Mouse (Mus musculus) neural tube, embryonic 12.5 days (tissue): Measurements from ENCODE around the gene Cfap57. TPM values are rescaled to one million over a fixed set of nuclear protein-coding genes. Genes with fewer than 3 reads are reported as not detected.
"Not testable (repeated sequence)": the region's sequence is repeated elsewhere in the genome, so short reads cannot be mapped to it uniquely, and the experiment has no call there.

ENCODE experiments used
- ATAC-seq: fragments of 200-750 bp; cut with Nextera tagmentation; 2 replicates; pipeline ENCODE4 v1.8.0; 2017; ENCODE audit warnings: low read depth, mild to moderate bottlenecking, moderate TSS enrichment, moderate library complexity; ENCODE audit not compliant: low FRiP score
- H3K27ac ChIP-seq: fragments of 300-500 bp; sonication (generic); 2 replicates; pipeline ENCODE4 v1.5.1; 2016
- H3K27me3 ChIP-seq: fragments of 300-500 bp; sonication (generic); replicated peaks from 2 replicates; pipeline ENCODE4 v1.6.1; 2016; ENCODE audit warnings: mild to moderate bottlenecking
- H3K36me3 ChIP-seq: fragments of 300-500 bp; sonication (generic); 2 replicates; pipeline ENCODE4 v1.6.1; 2016; ENCODE audit warnings: mild to moderate bottlenecking
- H3K4me1 ChIP-seq: fragments of 300-500 bp; sonication (generic); 2 replicates; pipeline ENCODE4 v1.6.1; 2016
- H3K4me2 ChIP-seq: fragments of 300-500 bp; sonication (generic); replicated peaks from 2 replicates; pipeline ENCODE4 v1.6.1; 2016; ENCODE audit warnings: mild to moderate bottlenecking
- H3K4me3 ChIP-seq: fragments of 300-500 bp; sonication (generic); 2 replicates; pipeline ENCODE4 v1.5.1; 2016
- H3K9ac ChIP-seq: fragments of 300-500 bp; sonication (generic); 2 replicates; pipeline ENCODE4 v1.6.1; 2016; ENCODE audit warnings: mild to moderate bottlenecking
- H3K9me3 ChIP-seq: fragments of 300-500 bp; sonication (generic); 2 replicates; pipeline ENCODE4 v1.6.1; 2016; ENCODE audit warnings: mild to moderate bottlenecking
- WGBS: fragments of 180-500 bp; shearing (Covaris S2); methylation state at CpG from one replicate; pipeline ENCODE4 v1.1.7; 2016; 5-methylcytosine and 5-hydroxymethylcytosine counted together
- polyA plus RNA-seq: library from polyadenylated mRNA; unstranded; fragments of >200 nt; fragmentation: Nextera tagmentation; extraction: Ambion mirVana; gene quantifications from 2 replicates; pipeline ENCODE4 v1.2.1, GENCODE M21; 2016

The Cfap57 gene
- polyA plus RNA-seq, 1 experiment from 2014 or later = 1.2 TPM

DNA sequence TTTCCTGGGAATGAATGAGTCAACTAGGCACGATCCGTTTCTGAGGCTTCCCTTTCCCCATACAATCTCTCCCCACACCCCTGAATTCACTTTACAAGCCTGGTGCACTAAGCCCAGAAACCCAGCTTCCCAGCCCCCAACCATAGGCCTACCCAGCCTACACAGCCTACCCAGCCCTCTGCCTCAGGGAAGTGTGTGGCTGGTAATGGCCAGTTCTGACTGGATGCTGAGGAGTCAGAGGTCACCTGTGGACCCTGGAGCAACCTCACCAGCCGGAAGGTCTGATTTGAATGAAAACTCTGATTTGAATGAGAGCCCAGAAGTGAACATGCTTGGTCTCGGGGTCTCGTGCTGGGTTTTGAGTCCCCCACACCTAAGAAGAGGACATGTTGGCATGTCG is 92.9 kb downstream of the Cfap57 start:
- no peak overlapping the region for H3K4me3 ChIP-seq
- H3K9me3 ChIP-seq = no peaks in the 10 kb centered on the region
- H3K9ac ChIP-seq = no peak overlapping the region
- no peaks in the 10 kb centered on the region for H3K36me3 ChIP-seq
- H3K4me1 ChIP-seq = no peaks in the 10 kb centered on the region
- no peak overlapping the region for H3K27ac ChIP-seq
- WGBS = 89% methylated on average over 6 of the region's 6 CpGs
- H3K4me2 ChIP-seq = no peak overlapping the region
- ATAC-seq = no peak
- no peaks in the 10 kb centered on the region; the same call in 1 of the 2 replicates for H3K27me3 ChIP-seq

GRCm38 (mm10) chr4:118527335-118527681 is 93.3 kb downstream of the Cfap57 start:
- 49% methylated on average over 5 of the region's 5 CpGs for WGBS
- H3K9ac ChIP-seq = no peak overlapping the region
- H3K9me3 ChIP-seq = no peaks in the 10 kb centered on the region
- no peak overlapping the region for H3K4me2 ChIP-seq
- H3K27ac ChIP-seq = no peak overlapping the region
- H3K27me3 ChIP-seq = no peaks in the 10 kb centered on the region; the same call in 1 of the 2 replicates
- no peak for ATAC-seq
- H3K4me1 ChIP-seq = no peaks in the 10 kb centered on the region
- no peak overlapping the region for H3K4me3 ChIP-seq
- no peaks in the 10 kb centered on the region for H3K36me3 ChIP-seq

DNA sequence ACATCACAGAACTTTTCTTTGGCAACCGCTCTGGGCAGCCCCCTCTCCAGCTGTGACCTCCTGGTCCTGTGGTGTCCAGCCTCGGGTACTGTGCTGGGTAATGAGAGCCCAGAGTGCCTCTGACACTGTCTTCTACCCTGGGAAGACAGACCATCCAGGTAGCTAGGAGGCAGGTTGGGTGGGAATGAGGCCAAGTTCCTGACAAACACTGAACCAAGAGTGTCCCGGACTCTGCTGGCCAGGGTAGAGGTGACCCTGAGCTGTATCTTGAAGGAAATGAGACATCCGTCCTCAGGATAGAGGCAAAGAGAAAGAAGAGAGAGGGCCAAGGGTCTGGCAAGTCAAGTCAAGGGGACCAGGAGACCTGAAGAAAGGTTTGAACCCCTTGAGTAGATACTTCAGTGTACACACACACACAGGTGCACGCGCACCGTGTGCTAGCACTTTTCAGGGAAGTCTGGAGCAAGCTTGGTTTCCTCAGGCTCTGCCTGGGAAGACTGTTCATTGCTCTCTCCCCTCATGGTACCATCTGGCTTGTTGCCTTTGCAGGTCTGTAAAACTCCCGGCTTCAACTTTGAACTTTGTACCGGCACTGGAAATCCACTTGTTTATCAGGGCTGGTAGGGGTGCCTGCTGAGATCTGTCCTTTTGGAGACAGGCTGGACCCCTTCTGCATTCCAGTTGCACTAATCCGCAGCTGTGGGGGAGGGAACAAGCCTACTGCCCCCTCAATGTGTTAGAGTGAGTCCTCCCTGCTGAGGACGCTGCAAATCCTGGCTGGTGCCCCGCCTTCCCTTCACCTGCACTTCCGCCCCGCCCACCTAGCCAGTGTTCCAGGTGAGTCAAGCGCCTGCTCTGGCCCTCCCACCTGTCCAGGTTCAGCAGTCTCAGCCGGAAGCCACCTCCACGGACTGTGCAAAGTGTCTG is 93.9 kb downstream of the Cfap57 start, which contains the start of gene 2610528J11Rik:
2610528J11Rik (plus strand) TSS at position 592 of the 927 bp plus-strand sequence.
- Histone ChIP-seq H3K27me3 (no peaks in the 10 kb centered on the region; the same call in 1 of the 2 replicates), H3K4me1 (no peaks in the 10 kb centered on the region), H3K36me3 (no peaks in the 10 kb centered on the region), H3K4me2 (no peak within 1 kb of the TSS), H3K4me3 (no peak within 1 kb of the TSS), H3K27ac (no peak within 1 kb of the TSS), H3K9ac (no peak within 1 kb of the TSS), H3K9me3 (no peaks in the 10 kb centered on the region)
- ATAC-seq = no peak
- WGBS = 51% methylated on average over 17 of the region's 17 CpGs

DNA sequence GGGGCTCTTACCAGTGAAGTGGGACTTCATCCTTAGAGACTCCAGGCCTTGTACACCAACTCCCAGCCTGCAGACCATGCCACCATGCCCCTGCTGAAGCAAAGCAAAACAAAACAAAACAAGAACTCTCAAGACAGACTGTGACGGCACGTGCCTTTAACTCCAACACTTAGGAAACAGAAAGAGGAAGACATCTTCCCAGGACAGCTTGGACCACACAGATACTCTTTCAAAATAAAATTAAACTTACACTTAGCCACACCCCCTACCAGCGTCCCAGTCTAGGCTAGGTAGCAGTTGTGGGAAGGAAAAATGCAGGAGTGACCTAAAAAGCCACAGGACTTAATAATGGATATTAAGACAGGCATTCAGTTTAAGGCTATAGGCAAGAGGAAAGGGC is 94.8 kb downstream of the Cfap57 start:
- Histone ChIP-seq H3K4me1 (no peaks in the 10 kb centered on the region), H3K27ac (no peak overlapping the region), H3K9ac (no peak overlapping the region), H3K4me2 (no peak overlapping the region), H3K27me3 (no peaks in the 10 kb centered on the region; the same call in 1 of the 2 replicates), H3K9me3 (no peaks in the 10 kb centered on the region), H3K4me3 (no peak overlapping the region), H3K36me3 (no peaks in the 10 kb centered on the region)
- no peak for ATAC-seq
- WGBS = 75% methylated on average over 3 of the region's 3 CpGs

- H3K4me2 ChIP-seq = no peak overlapping the region
- H3K27me3 ChIP-seq = no peaks in the 10 kb centered on the region; the same call in 1 of the 2 replicates
- H3K9me3 ChIP-seq = no peaks in the 10 kb centered on the region
- no peaks in the 10 kb centered on the region for H3K36me3 ChIP-seq
- WGBS = 65% methylated on average over 7 of the region's 7 CpGs
- no peaks in the 10 kb centered on the region for H3K4me1 ChIP-seq
- H3K4me3 ChIP-seq = no peak overlapping the region
- no peak for ATAC-seq
- H3K27ac ChIP-seq = no peak overlapping the region
- no peak overlapping the region for H3K9ac ChIP-seq
These were observed 96.6 kb downstream of the Cfap57 start for GRCm38 (mm10) chr4:118523976-118524375.

GRCm38 (mm10) chr4:118522248-118522647 is 98.3 kb downstream of the Cfap57 start:
- ATAC-seq = no peak
- 83% methylated on average over 7 of the region's 7 CpGs for WGBS
- Histone ChIP-seq H3K9ac (no peak overlapping the region), H3K4me2 (no peak overlapping the region), H3K36me3 (no peaks in the 10 kb centered on the region), H3K4me3 (no peak overlapping the region), H3K27me3 (no peaks in the 10 kb centered on the region), H3K4me1 (peaks cover 5% of the 10 kb centered on the region), H3K27ac (no peak overlapping the region), H3K9me3 (no peaks in the 10 kb centered on the region)

DNA sequence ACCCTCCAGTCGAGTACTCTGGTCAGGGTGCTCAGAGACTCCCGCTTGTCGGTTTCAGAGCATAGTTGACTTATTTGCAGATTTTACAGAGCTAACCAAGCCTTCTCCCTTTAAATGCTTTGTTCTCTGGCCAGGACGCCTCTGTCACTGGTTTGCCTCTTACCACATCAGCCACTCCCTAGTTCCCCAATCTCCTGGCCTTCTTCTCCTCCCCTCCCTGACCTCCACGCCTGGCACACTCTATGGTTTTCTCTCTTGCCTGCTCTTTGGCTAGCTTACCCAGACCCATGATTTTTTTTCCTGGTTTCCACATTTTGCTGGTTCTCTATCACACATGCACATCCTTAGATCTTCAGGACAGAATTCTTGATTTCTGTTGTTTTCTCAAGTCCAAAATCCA is 102.4 kb downstream of the Cfap57 start:
- no peaks in the 10 kb centered on the region for H3K9me3 ChIP-seq
- no peak overlapping the region for H3K4me3 ChIP-seq
- H3K27ac ChIP-seq = no peak overlapping the region
- no peaks in the 10 kb centered on the region for H3K36me3 ChIP-seq
- no peak overlapping the region for H3K9ac ChIP-seq
- no peak overlapping the region for H3K4me2 ChIP-seq
- H3K27me3 ChIP-seq = no peaks in the 10 kb centered on the region
- no peak for ATAC-seq
- WGBS = 66% methylated on average over 5 of the region's 5 CpGs
- peaks cover 15% of the 10 kb centered on the region for H3K4me1 ChIP-seq

DNA sequence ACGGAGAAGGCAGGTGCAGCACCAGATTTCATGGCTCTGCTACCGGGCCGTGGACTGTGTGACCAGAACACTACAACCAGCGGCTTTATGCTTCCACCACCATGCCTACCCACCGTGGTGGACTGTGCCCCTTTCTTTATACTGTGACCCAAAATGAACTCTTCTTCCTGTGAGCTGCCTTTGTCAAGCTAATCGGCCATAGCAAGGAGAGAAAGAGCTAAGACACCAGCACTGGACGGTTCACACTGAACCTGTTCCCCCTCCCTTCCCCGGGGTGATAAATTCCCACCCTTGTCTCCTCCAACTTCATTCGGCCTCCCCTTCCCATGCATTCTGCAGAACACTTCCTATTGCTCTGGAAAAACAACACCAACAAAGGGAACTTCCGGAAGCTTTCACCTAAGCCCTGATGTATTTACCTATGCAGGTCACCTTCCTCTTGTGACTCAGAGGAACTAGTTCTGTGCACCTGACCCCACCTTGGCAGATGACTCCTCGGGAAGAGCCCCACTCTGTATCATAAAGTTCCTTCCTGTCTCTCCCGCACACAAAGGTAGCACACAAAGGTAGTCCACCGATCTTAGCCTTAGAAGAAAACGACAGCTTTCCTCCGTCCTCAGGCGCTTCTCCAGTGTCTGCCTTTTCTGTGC is 103.0 kb downstream of the Cfap57 start:
- ATAC-seq = no peak; the same call in 1 of the 2 replicates
- H3K9ac ChIP-seq = no peak overlapping the region

DNA sequence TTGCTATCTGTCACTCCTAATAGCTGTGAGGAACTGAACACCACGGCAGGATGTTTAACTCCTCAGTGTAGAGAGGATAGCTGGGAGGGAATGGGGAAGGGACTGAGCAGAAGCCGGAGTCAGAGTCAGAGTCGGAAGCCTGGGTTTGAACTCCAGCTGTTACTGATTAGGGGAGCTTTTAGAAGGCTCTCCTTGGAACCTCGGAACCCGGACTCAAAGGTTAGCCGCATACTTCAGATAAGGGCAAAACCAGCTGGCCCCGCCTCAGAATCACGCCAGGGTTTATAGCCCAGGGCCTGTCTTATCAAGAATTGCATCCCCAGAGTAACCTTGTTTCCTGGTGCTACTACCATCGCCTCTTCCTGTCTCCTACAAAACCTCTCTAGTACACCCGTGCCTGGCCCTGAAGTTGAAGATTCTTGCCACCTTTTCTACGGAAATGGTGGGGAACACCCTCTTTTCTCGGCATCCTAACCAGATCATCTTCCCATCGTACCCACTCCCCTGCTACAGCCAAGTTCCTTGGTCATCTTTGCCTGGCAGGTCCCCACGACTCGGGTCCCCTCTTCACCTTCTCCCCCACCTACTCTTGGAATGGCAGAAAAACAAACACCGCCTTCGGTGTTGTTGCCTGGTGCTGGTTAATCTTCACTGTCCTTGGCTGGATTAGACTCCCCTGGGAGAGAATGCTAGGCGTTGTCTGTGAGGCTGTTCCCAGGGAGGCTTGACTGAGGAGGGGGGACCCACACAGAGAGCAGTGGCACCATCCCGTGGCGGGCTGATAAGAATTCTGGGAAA is 103.7 kb downstream of the Cfap57 start:
- no peaks in the 10 kb centered on the region for H3K27me3 ChIP-seq
- peak overlapping the region; percentile 41 for H3K4me2 ChIP-seq
- H3K36me3 ChIP-seq = no peaks in the 10 kb centered on the region
- H3K4me3 ChIP-seq = no peak overlapping the region
- no peaks in the 10 kb centered on the region for H3K9me3 ChIP-seq
- H3K9ac ChIP-seq = no peak overlapping the region
- peak; percentile 50; the same call in 1 of the 2 replicates for ATAC-seq
- H3K27ac ChIP-seq = no peak overlapping the region
- H3K4me1 ChIP-seq = peaks cover 15% of the 10 kb centered on the region
- 30% methylated on average over 20 of the region's 20 CpGs for WGBS

More for the DNA sequence above, 103.0 kb downstream of the Cfap57 start:
- Histone ChIP-seq H3K4me2 (peak overlapping the region; percentile 41), H3K27ac (no peak overlapping the region), H3K27me3 (no peaks in the 10 kb centered on the region), H3K36me3 (no peaks in the 10 kb centered on the region), H3K4me1 (peaks cover 15% of the 10 kb centered on the region), H3K4me3 (no peak overlapping the region), H3K9me3 (no peaks in the 10 kb centered on the region)
- WGBS = 27% methylated on average over 16 of the region's 16 CpGs

- no peak overlapping the region for H3K4me2 ChIP-seq
- H3K4me1 ChIP-seq = peaks cover 4% of the 10 kb centered on the region; the same call in 1 of the 2 replicates
- H3K27me3 ChIP-seq = no peaks in the 10 kb centered on the region
- H3K4me3 ChIP-seq = no peak overlapping the region
- H3K36me3 ChIP-seq = no peaks in the 10 kb centered on the region
- H3K9me3 ChIP-seq = no peaks in the 10 kb centered on the region
- WGBS = 30% methylated on average over 6 of the region's 6 CpGs
- H3K9ac ChIP-seq = no peak overlapping the region
- H3K27ac ChIP-seq = no peak overlapping the region
- ATAC-seq = no peak
These were observed 111.5 kb downstream of the Cfap57 start for GRCm38 (mm10) chr4:118509050-118509449.

DNA sequence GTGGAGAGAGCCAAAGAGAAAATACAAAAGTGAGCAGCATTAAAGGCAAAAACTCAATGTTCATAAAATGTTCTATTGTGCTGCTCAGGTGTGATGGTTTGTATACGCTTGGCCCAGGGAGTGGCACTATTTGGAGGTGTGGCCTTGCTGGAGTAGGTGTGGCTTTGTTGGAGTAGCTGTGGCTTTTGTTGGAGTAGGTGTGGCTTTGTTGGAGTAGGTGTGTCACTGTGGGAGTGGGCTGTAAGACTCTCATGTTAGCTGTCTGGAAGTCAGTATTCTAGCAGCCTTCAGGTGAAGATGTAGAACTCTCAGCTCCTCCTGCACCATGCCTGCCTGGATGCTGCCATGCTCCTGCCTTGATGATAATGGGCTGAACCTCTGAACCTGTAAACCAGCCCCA is 113.4 kb downstream of the Cfap57 start:
- H3K27me3 ChIP-seq, H3K9ac ChIP-seq, H3K4me3 ChIP-seq, ATAC-seq, H3K4me1 ChIP-seq, H3K36me3 ChIP-seq, H3K27ac ChIP-seq, H3K9me3 ChIP-seq, H3K4me2 ChIP-seq: not testable (repeated sequence)
- WGBS = 81% methylated on average over 1 of the region's 1 CpGs

- no peaks in the 10 kb centered on the region for H3K27me3 ChIP-seq
- ATAC-seq = no peak
- 86% methylated on average over 3 of the region's 3 CpGs for WGBS
These were observed 115.0 kb downstream of the Cfap57 start for GRCm38 (mm10) chr4:118505551-118505950.

More at GRCm38 (mm10) chr4:118505551-118505950, 115.0 kb downstream of the Cfap57 start:
- Histone ChIP-seq H3K36me3 (no peaks in the 10 kb centered on the region), H3K27ac (no peak overlapping the region), H3K4me3 (no peak overlapping the region), H3K9ac (no peak overlapping the region), H3K4me1 (no peaks in the 10 kb centered on the region), H3K9me3 (no peaks in the 10 kb centered on the region), H3K4me2 (no peak overlapping the region)
